Mouse (Mus musculus) MEL (cell line): ENCODE data around the gene Rpn1. TPM values are rescaled to one million over a fixed set of nuclear protein-coding genes. Genes with fewer than 3 reads are reported as not detected.

Source experiments
- DNase-seq: peaks from one replicate; pipeline ENCODE4 v3.0.0; 2011; ENCODE audit warnings: low read depth, low spot score
- H3K27ac ChIP-seq: 2 replicates; pipeline ENCODE4 v1.5.1; 2012; ENCODE audit warnings: low read depth, mild to moderate bottlenecking, control low read depth, low read length, moderate library complexity; ENCODE audit not compliant: control insufficient read depth
- H3K27me3 ChIP-seq, 2 experiments: fragments of 150-350 bp in 1 of 2; sonication (generic) in 1 of 2; 2 replicates each; pipeline ENCODE4 v1.6.1; 2012; ENCODE audit warnings: low read length in 2 of 2, mild to moderate bottlenecking in 2 of 2, improper control_type of control experiment in 1 of 2, moderate library complexity in 1 of 2; ENCODE audit not compliant: insufficient read depth in 2 of 2, control insufficient read depth in 1 of 2
- H3K36me3 ChIP-seq, 2 experiments: 2 replicates each; pipeline ENCODE4 v1.6.1; 2012 to 2014; ENCODE audit warnings: low read length in 2 of 2, improper control_type of control experiment in 1 of 2, inconsistent platforms in 1 of 2, mild to moderate bottlenecking in 1 of 2; ENCODE audit not compliant: insufficient read depth in 2 of 2, control insufficient read depth in 1 of 2
- H3K4me1 ChIP-seq, 2 experiments: fragments of 150-350 bp in 1 of 2; sonication (generic) in 1 of 2; 2 replicates each; pipeline ENCODE4 v1.6.1; 2012; ENCODE audit warnings: low read length in 2 of 2, improper control_type of control experiment in 1 of 2, mild to moderate bottlenecking in 1 of 2; ENCODE audit not compliant: insufficient read depth in 2 of 2, control insufficient read depth in 1 of 2
- H3K4me3 ChIP-seq, 2 experiments: fragments of 150-350 bp in 1 of 2; sonication (generic) in 1 of 2; 2 replicates each; pipeline ENCODE4 v1.5.1; 2012; ENCODE audit warnings: low read depth in 2 of 2, low read length in 2 of 2, mild to moderate bottlenecking in 2 of 2, moderate library complexity in 2 of 2, control low read depth in 1 of 2, improper control_type of control experiment in 1 of 2; ENCODE audit not compliant: control insufficient read depth in 1 of 2, insufficient read depth in 1 of 2
- H3K79me2 ChIP-seq: 2 replicates; pipeline ENCODE4 v1.6.1; 2012; ENCODE audit warnings: mild to moderate bottlenecking, low read length, moderate library complexity; ENCODE audit not compliant: control insufficient read depth, poor library complexity, insufficient read depth
- H3K9ac ChIP-seq: 2 replicates; pipeline ENCODE4 v1.6.1; 2012; ENCODE audit warnings: low read depth, mild to moderate bottlenecking, control low read depth, low read length, moderate library complexity; ENCODE audit not compliant: control insufficient read depth, poor library complexity, severe bottlenecking
- H3K9me3 ChIP-seq: fragments of 150-350 bp; sonication (generic); replicated peaks from 2 replicates; pipeline ENCODE4 v1.6.1; 2012; ENCODE audit warnings: mild to moderate bottlenecking, low read length, improper control_type of control experiment, moderate library complexity; ENCODE audit not compliant: insufficient read depth
- BHLHE40 ChIP-seq: IDR thresholded peaks from 2 replicates; pipeline ENCODE4 v1.6.1; 2012; ENCODE audit warnings: low read depth, mild to moderate bottlenecking, inconsistent platforms, low read length, improper control_type of control experiment, borderline replicate concordance
- CHD1 ChIP-seq: IDR thresholded peaks from 2 replicates; pipeline ENCODE4 v1.6.1; 2012; ENCODE audit warnings: low read depth, mild to moderate bottlenecking, inconsistent platforms, low read length, improper control_type of control experiment
- CHD2 ChIP-seq: IDR thresholded peaks from 2 replicates; pipeline ENCODE4 v1.6.1; 2011; ENCODE audit warnings: low read length, improper control_type of control experiment
- CTCF ChIP-seq, 3 experiments: IDR thresholded peaks in 2 of 3; conservative IDR thresholded peaks in 1 of 3; 2 replicates each; pipeline ENCODE4 v1.5.1; 2011 to 2012; ENCODE audit warnings: low read length in 3 of 3, low read depth in 2 of 3, mild to moderate bottlenecking in 2 of 3, improper control_type of control experiment in 1 of 3, inconsistent platforms in 1 of 3, mixed read lengths in 1 of 3, moderate library complexity in 1 of 3; ENCODE audit not compliant: control insufficient read depth in 1 of 3, insufficient read depth in 1 of 3, poor library complexity in 1 of 3, severe bottlenecking in 1 of 3
- E2F4 ChIP-seq: IDR thresholded peaks from 2 replicates; pipeline ENCODE4 v1.6.1; 2011; ENCODE audit warnings: low read depth, low read length, improper control_type of control experiment, borderline replicate concordance
- ELF1 ChIP-seq: IDR thresholded peaks from 2 replicates; pipeline ENCODE4 v1.6.1; 2014; ENCODE audit warnings: low read depth, mild to moderate bottlenecking, inconsistent platforms, low read length, improper control_type of control experiment, moderate library complexity
- ETS1 ChIP-seq: IDR thresholded peaks from 2 replicates; pipeline ENCODE4 v1.6.1; 2012; ENCODE audit warnings: low read depth, mild to moderate bottlenecking, inconsistent platforms, low read length, improper control_type of control experiment, moderate library complexity
- GATA1 ChIP-seq: IDR thresholded peaks from 2 replicates; pipeline ENCODE4 v1.6.1; 2011; ENCODE audit warnings: low read depth, low read length, improper control_type of control experiment
- HCFC1 ChIP-seq: IDR thresholded peaks from 2 replicates; pipeline ENCODE4 v1.6.1; 2012; ENCODE audit warnings: low read depth, mild to moderate bottlenecking, inconsistent platforms, low read length, improper control_type of control experiment, moderate library complexity
- JUND ChIP-seq: IDR thresholded peaks from 2 replicates; pipeline ENCODE4 v1.6.1; 2011; ENCODE audit warnings: low read depth, mild to moderate bottlenecking, improper control_type of control experiment, low read length
- KAT2A ChIP-seq: conservative IDR thresholded peaks from 2 replicates; pipeline ENCODE4 v1.6.1; 2012; ENCODE audit warnings: low read depth, low read length, improper control_type of control experiment, inconsistent platforms
- MAFK ChIP-seq: IDR thresholded peaks from 2 replicates; pipeline ENCODE4 v1.6.1; 2011; ENCODE audit warnings: low read depth, mild to moderate bottlenecking, low read length, improper control_type of control experiment, borderline replicate concordance
- MAX ChIP-seq: IDR thresholded peaks from 2 replicates; pipeline ENCODE4 v1.6.1; 2011; ENCODE audit warnings: low read length, improper control_type of control experiment
- MAZ ChIP-seq: IDR thresholded peaks from 2 replicates; pipeline ENCODE4 v1.6.1; 2012; ENCODE audit warnings: low read depth, mild to moderate bottlenecking, inconsistent platforms, low read length, improper control_type of control experiment
- MEF2A ChIP-seq: IDR thresholded peaks from 2 replicates; pipeline ENCODE4 v1.6.1; 2014; ENCODE audit warnings: low read depth, mild to moderate bottlenecking, inconsistent platforms, low read length, improper control_type of control experiment; ENCODE audit not compliant: poor library complexity, insufficient replicate concordance, severe bottlenecking; ENCODE audit errors: extremely low read depth
- MXI1 ChIP-seq: IDR thresholded peaks from 2 replicates; pipeline ENCODE4 v1.6.1; 2011; ENCODE audit warnings: mild to moderate bottlenecking, low read depth, low read length, improper control_type of control experiment
- MYB ChIP-seq: IDR thresholded peaks from 2 replicates; pipeline ENCODE4 v1.6.1; 2011; ENCODE audit warnings: mild to moderate bottlenecking, low read depth, low read length, improper control_type of control experiment
- MYC ChIP-seq: IDR thresholded peaks from 2 replicates; pipeline ENCODE4 v1.6.1; 2011; ENCODE audit warnings: low read depth, mild to moderate bottlenecking, low read length, improper control_type of control experiment, moderate library complexity
- NELFE ChIP-seq: IDR thresholded peaks from 2 replicates; pipeline ENCODE4 v1.6.1; 2011; ENCODE audit warnings: low read depth, low read length, improper control_type of control experiment
- NRF1 ChIP-seq: IDR thresholded peaks from 2 replicates; pipeline ENCODE4 v1.6.1; 2014; ENCODE audit warnings: low read depth, mild to moderate bottlenecking, inconsistent platforms, low read length, improper control_type of control experiment, moderate library complexity; ENCODE audit not compliant: poor library complexity, insufficient read depth, severe bottlenecking
- POLR2AphosphoS2 ChIP-seq: IDR thresholded peaks from 2 replicates; pipeline ENCODE4 v1.6.1; 2011; ENCODE audit warnings: low read length, improper control_type of control experiment
- POLR2AphosphoS5 ChIP-seq: IDR thresholded peaks from 2 replicates; pipeline ENCODE4 v1.6.1; 2012; ENCODE audit warnings: low read depth, borderline replicate concordance, mild to moderate bottlenecking, inconsistent platforms, low read length, moderate library complexity, mixed read lengths
- RAD21 ChIP-seq: IDR thresholded peaks from 2 replicates; pipeline ENCODE4 v1.6.1; 2011; ENCODE audit warnings: mild to moderate bottlenecking, low read depth, low read length, improper control_type of control experiment
- SIN3A ChIP-seq: IDR thresholded peaks from 2 replicates; pipeline ENCODE4 v1.6.1; 2012; ENCODE audit warnings: low read length, improper control_type of control experiment, inconsistent platforms
- SMC3 ChIP-seq: IDR thresholded peaks from 2 replicates; pipeline ENCODE4 v1.6.1; 2011; ENCODE audit warnings: low read depth, low read length, improper control_type of control experiment
- TAL1 ChIP-seq: IDR thresholded peaks from 2 replicates; pipeline ENCODE4 v1.6.1; 2012; ENCODE audit warnings: mild to moderate bottlenecking, inconsistent platforms, low read length, moderate library complexity, mixed read lengths
- TBP ChIP-seq: IDR thresholded peaks from 2 replicates; pipeline ENCODE4 v1.8.0; 2011; ENCODE audit warnings: low read depth, low read length, improper control_type of control experiment
- UBTF ChIP-seq: IDR thresholded peaks from 2 replicates; pipeline ENCODE4 v1.6.1; 2012; ENCODE audit warnings: low read depth, mild to moderate bottlenecking, inconsistent platforms, low read length, improper control_type of control experiment, moderate library complexity, borderline replicate concordance; ENCODE audit not compliant: insufficient read depth
- USF1 ChIP-seq: IDR thresholded peaks from 2 replicates; pipeline ENCODE4 v1.6.1; 2014; ENCODE audit warnings: low read depth, mild to moderate bottlenecking, inconsistent platforms, low read length, improper control_type of control experiment, moderate library complexity
- USF2 ChIP-seq, 2 experiments: IDR thresholded peaks; 2 replicates each; pipeline ENCODE4 v1.6.1; 2011 to 2012; ENCODE audit warnings: improper control_type of control experiment in 2 of 2, low read length in 2 of 2, borderline replicate concordance in 1 of 2, inconsistent platforms in 1 of 2, low read depth in 1 of 2, mild to moderate bottlenecking in 1 of 2; ENCODE audit not compliant: insufficient read depth in 1 of 2
- ZC3H11A ChIP-seq: IDR thresholded peaks from 2 replicates; pipeline ENCODE4 v1.6.1; 2012; ENCODE audit warnings: low read depth, mild to moderate bottlenecking, inconsistent platforms, low read length, improper control_type of control experiment
- ZKSCAN1 ChIP-seq: IDR thresholded peaks from 2 replicates; pipeline ENCODE4 v1.6.1; 2012; ENCODE audit warnings: low read depth, mild to moderate bottlenecking, inconsistent platforms, low read length, improper control_type of control experiment, moderate library complexity
- ZNF384 ChIP-seq: IDR thresholded peaks from 2 replicates; pipeline ENCODE4 v1.6.1; 2012; ENCODE audit warnings: low read depth, mild to moderate bottlenecking, inconsistent platforms, low read length, improper control_type of control experiment
- polyA plus RNA-seq, 2 experiments: library from polyadenylated mRNA; stranded (reverse) in 1 of 2; unstranded in 1 of 2; fragments of >175 nt in 1 of 2; fragments of >200 nt in 1 of 2; gene quantifications; 2 replicates each; pipeline versions ENCODE4 v1.2.1 to v1.2.4; 2012; ENCODE audit warnings: low replicate concordance in 2 of 2, low read depth in 1 of 2; ENCODE audit not compliant: insufficient read length in 2 of 2, insufficient read depth in 1 of 2, missing spikeins in 1 of 2
- total RNA-seq: library from RNA; depleted of rRNA; stranded (reverse); fragments of 300-350 nt; gene quantifications from 2 replicates; pipeline ENCODE4 v1.2.3, GENCODE M21; 2012

The Rpn1 gene
- total and polyA plus RNA-seq, 3 experiments, result 289 to 412 (median 361) TPM

- TF ChIP-seq POLR2AphosphoS2 (no peak), MEF2A (no peak), USF2 (IDR thresholded peaks at IDR 0.05; ENCODE audit: borderline replicate concordance in 1 of 2, insufficient read depth in 1 of 2, low read depth in 1 of 2, low read length in 2 of 2) (no peak), BHLHE40 (no peak; the same call in 1 of the 2 replicates), ZC3H11A (peak; percentile 91), MAFK (no peak), CTCF (IDR thresholded peaks at IDR 0.05 in 2 of 3, conservative IDR thresholded peaks at IDR 0.05 in 1 of 3; ENCODE audit: control insufficient read depth in 1 of 3, insufficient read depth in 1 of 3, low read depth in 2 of 3, low read length in 3 of 3, poor library complexity in 1 of 3, severe bottlenecking in 1 of 3) (peak in 2 of 3 experiments; percentile 82 to 91; a peak in 5 of 6 replicates), ELF1 (peak; percentile 34; the same call in 1 of the 2 replicates), TAL1 (no peak), POLR2AphosphoS5 (no peak), GATA1 (no peak), MYC (no peak), JUND (no peak), TBP (no peak), MXI1 (0 out of 2 replicates have a peak, but pooled peaks have one; percentile 31), NELFE (no peak), MAZ (peak; percentile 60; the same call in 1 of the 2 replicates), RAD21 (peak; percentile 96), USF1 (no peak), E2F4 (no peak), UBTF (no peak), HCFC1 (peak; percentile 41; the same call in 1 of the 2 replicates), ETS1 (no peak), SIN3A (peak; percentile 71; the same call in 1 of the 2 replicates), MYB (no peak), MAX (no peak), ZNF384 (0 out of 2 replicates have a peak, but pooled peaks have one; percentile 9), ZKSCAN1 (no peak), CHD2 (no peak), KAT2A (no peak), SMC3 (peak; percentile 86), NRF1 (no peak), CHD1 (0 out of 2 replicates have a peak, but pooled peaks have one; percentile 67)
- Histone ChIP-seq H3K4me1 (peaks cover 0 to 9% of the 10 kb centered on the region in 2 experiments; a peak in 2 of 4 replicates), H3K9ac (peak overlapping the region; percentile 50), H3K79me2 (no peaks in the 10 kb centered on the region), H3K27ac (peak overlapping the region; percentile 34), H3K36me3 (peaks cover 0 to 2% of the 10 kb centered on the region in 2 experiments; a peak in 1 of 4 replicates), H3K4me3 (peak overlapping the region; percentile 21 to 33; a peak in 3 of 4 replicates), H3K9me3 (no peaks in the 10 kb centered on the region), H3K27me3 (no peaks in the 10 kb centered on the region)
- peak; percentile 84 for DNase-seq
Observed at GRCm38 (mm10) chr6:88123858-88124261, 39.6 kb downstream of the Rpn1 start.
